Mouse (Mus musculus): ENCODE measurements around the gene Slc6a17. TPM values are rescaled to one million over a fixed set of nuclear protein-coding genes. Genes with fewer than 3 reads are reported as not detected.

Slc6a17 gene
- total RNA-seq, 2 experiments from 2014 or later = 388 to 416 TPM

Other genes with a start within 250 kb of the Slc6a17 start
- gene Lamtor5, start 239.2 kb downstream of the Slc6a17 start, total RNA-seq (2021) = 10 to 100 TPM; 63.6 to 70.6 TPM
- gene Slc16a4, start 226.8 kb downstream of the Slc6a17 start, total RNA-seq (2021) = under 1 TPM; 0.77 to 0.82 TPM
- 10 to 100 TPM; 25.6 to 27.0 TPM for gene Rbm15, start 184.3 kb downstream of the Slc6a17 start, total RNA-seq (2021)
- 10 to 100 TPM; 70.5 to 75.2 TPM for gene Kcnc4, start 58.5 kb downstream of the Slc6a17 start, total RNA-seq (2021)
- gene Ubl4b, start 37.1 kb upstream of the Slc6a17 start, total RNA-seq (2021) = not detected
- 1 to 10 TPM; 2.0 to 2.5 TPM for gene Alx3, start 77.0 kb upstream of the Slc6a17 start, total RNA-seq (2021)
- gene Gm10961, start 113.3 kb upstream of the Slc6a17 start, total RNA-seq (2021) = not detected
- 10 to 100 TPM; 63.9 to 65.4 TPM for gene Strip1, start 113.7 kb upstream of the Slc6a17 start, total RNA-seq (2021)
- gene Ahcyl1, start 178.5 kb upstream of the Slc6a17 start, total RNA-seq (2021) = 100 to 1,000 TPM; 305 to 328 TPM
- gene Csf1, start 242.5 kb upstream of the Slc6a17 start, total RNA-seq (2021) = 10 to 100 TPM; 15.9 to 17.2 TPM

Data from left cerebral cortex, adult 18-20 months (tissue).